Mouse (Mus musculus) limb, embryonic 14.5 days (tissue): ENCODE data around the gene Arhgef7. TPM values are rescaled to one million over a fixed set of nuclear protein-coding genes. Genes with fewer than 3 reads are reported as not detected.

Experiments
- ATAC-seq: fragments of 200-750 bp; cut with Nextera tagmentation; 2 replicates; pipeline ENCODE4 v1.8.0; 2017; ENCODE audit warnings: low read depth, moderate number of reproducible peaks, moderate TSS enrichment; ENCODE audit not compliant: low FRiP score
- DNase-seq: peaks from one replicate; pipeline ENCODE4 v3.0.0-alpha.2; 2015; ENCODE audit warnings: low spot score
- H3K27ac ChIP-seq: fragments of 300-500 bp; sonication (generic); replicated peaks from 2 replicates; pipeline ENCODE4 v1.5.1; 2014; ENCODE audit warnings: low read depth, mild to moderate bottlenecking, low read length, moderate library complexity, mixed read lengths
- H3K27me3 ChIP-seq: fragments of 300-500 bp; sonication (generic); 2 replicates; pipeline ENCODE4 v1.6.1; 2014; ENCODE audit warnings: low read length, mixed read lengths; ENCODE audit not compliant: control insufficient read depth, insufficient read depth
- H3K36me3 ChIP-seq: fragments of 300-500 bp; sonication (generic); 2 replicates; pipeline ENCODE4 v1.6.1; 2014; ENCODE audit warnings: mild to moderate bottlenecking, low read length, moderate library complexity, mixed read lengths; ENCODE audit not compliant: control insufficient read depth, insufficient read depth
- H3K4me1 ChIP-seq: fragments of 300-500 bp; sonication (generic); 2 replicates; pipeline ENCODE4 v1.6.1; 2014; ENCODE audit warnings: antibody characterized with exemption, low read length, mixed read lengths; ENCODE audit not compliant: control insufficient read depth, insufficient read depth
- H3K4me2 ChIP-seq: fragments of 300-500 bp; sonication (generic); replicated peaks from 2 replicates; pipeline ENCODE4 v1.6.1; 2014; ENCODE audit warnings: low read depth, mild to moderate bottlenecking, low read length, moderate library complexity; ENCODE audit not compliant: severe bottlenecking
- H3K4me3 ChIP-seq: fragments of 300-500 bp; sonication (generic); replicated peaks from 2 replicates; pipeline ENCODE4 v1.5.1; 2014; ENCODE audit warnings: low read length
- H3K9ac ChIP-seq: fragments of 300-500 bp; sonication (generic); 2 replicates; pipeline ENCODE4 v1.6.1; 2014; ENCODE audit warnings: mild to moderate bottlenecking, low read depth, low read length, moderate library complexity; ENCODE audit not compliant: severe bottlenecking
- H3K9me3 ChIP-seq: fragments of 300-500 bp; sonication (generic); 2 replicates; pipeline ENCODE4 v1.6.1; 2016; ENCODE audit warnings: low read length; ENCODE audit not compliant: control insufficient read depth
- POLR2A ChIP-seq: fragments of 200-500 bp; IDR thresholded peaks from 2 replicates; pipeline ENCODE4 v1.8.0; 2012; ENCODE audit warnings: inconsistent platforms, mild to moderate bottlenecking, moderate library complexity, borderline replicate concordance; ENCODE audit not compliant: insufficient read depth, insufficient read length; ENCODE audit errors: extremely low read depth
- WGBS: fragments of 180-500 bp; shearing (Covaris S2); extraction: QIAGEN DNeasy Blood & Tissue Kit; methylation state at CpG from one replicate; pipeline ENCODE4 v1.1.7; 2014; 5-methylcytosine and 5-hydroxymethylcytosine counted together
- polyA plus RNA-seq, 2 experiments: library from polyadenylated mRNA; depleted of rRNA in 1 of 2; stranded (reverse) in 1 of 2; unstranded in 1 of 2; fragments of >200 nt; fragmentation: Nextera tagmentation in 1 of 2; extraction: Ambion mirVana in 1 of 2; gene quantifications; 2 replicates each; pipeline versions ENCODE4 v1.2.1 to v1.2.3; 2012 to 2014

Arhgef7 gene
- polyA plus RNA-seq, 2 experiments = 52.6 to 54.4 TPM

DNA sequence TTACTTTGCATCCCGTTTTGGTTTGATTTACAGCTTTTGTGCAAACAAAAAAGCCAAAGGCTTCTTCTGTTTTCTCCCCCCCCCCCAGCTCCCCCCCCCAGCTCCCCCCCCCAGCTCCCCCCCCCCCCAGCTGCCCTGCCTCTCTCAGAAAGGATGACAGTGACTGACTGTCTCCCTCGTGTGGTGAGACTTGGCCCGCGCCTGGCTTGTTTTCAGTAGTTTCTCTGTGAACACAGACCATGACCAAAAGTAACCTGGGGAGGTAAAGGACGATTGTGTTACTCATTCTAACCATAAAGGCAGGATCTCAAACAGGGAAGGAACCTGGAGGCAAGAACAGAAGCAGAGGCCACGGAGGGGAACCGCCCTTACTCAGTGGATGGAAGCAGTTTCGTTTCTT lies 60.7 kb downstream of the Arhgef7 start:
- H3K9me3 ChIP-seq = no peaks in the 10 kb centered on the region
- no peaks in the 10 kb centered on the region for H3K27me3 ChIP-seq
- H3K4me2 ChIP-seq = no peak overlapping the region
- H3K9ac ChIP-seq = no peak overlapping the region
- H3K4me3 ChIP-seq = no peak overlapping the region
- H3K36me3 ChIP-seq = peaks cover 55% of the 10 kb centered on the region
- ATAC-seq (no peak), DNase-seq (peak; percentile 27)
- TF ChIP-seq POLR2A = no peak
- H3K4me1 ChIP-seq = no peaks in the 10 kb centered on the region
- no peak overlapping the region for H3K27ac ChIP-seq
- WGBS = 63% methylated on average over 8 of the region's 8 CpGs

- WGBS = 51% methylated on average over 5 of the region's 5 CpGs
Measured at GRCm38 (mm10) chr8:11789168-11789567, 61.6 kb downstream of the Arhgef7 start.

DNA sequence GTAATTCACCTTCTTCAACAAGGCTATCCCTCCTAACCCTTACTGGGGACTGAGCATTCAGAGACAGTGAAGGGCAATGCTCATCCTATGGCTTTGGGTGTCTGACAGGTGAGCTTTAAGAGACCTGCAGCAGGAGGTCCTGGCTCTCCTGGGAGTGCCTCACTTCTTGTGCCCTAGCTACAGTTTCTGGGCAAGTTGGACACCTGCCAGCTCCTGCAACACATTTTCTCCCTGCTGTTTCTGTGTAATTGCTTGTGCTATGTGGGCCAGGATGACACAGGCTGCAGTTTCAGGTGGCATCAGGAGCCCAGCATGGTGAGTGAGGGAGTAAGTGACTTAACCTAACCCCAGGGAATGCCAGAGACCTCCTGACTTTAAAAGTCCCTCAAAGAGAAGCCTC lies 67.4 kb downstream of the Arhgef7 start:
- DNase-seq (no peak), ATAC-seq (no peak)
- TF ChIP-seq POLR2A = no peak
- peaks cover 43% of the 10 kb centered on the region for H3K36me3 ChIP-seq
- H3K9me3 ChIP-seq = no peaks in the 10 kb centered on the region
- H3K9ac ChIP-seq = no peak overlapping the region
- H3K4me1 ChIP-seq = no peaks in the 10 kb centered on the region
- no peak overlapping the region for H3K4me2 ChIP-seq
- no peak overlapping the region for H3K4me3 ChIP-seq
- no peaks in the 10 kb centered on the region for H3K27me3 ChIP-seq
- H3K27ac ChIP-seq = no peak overlapping the region

More at GRCm38 (mm10) chr8:11789168-11789567, 61.6 kb downstream of the Arhgef7 start:
- H3K4me1 ChIP-seq = no peaks in the 10 kb centered on the region
- H3K27me3 ChIP-seq = no peaks in the 10 kb centered on the region
- H3K9ac ChIP-seq = no peak overlapping the region
- H3K4me3 ChIP-seq = no peak overlapping the region
- no peaks in the 10 kb centered on the region for H3K9me3 ChIP-seq
- ATAC-seq (peak; percentile 50; the same call in 1 of the 2 replicates), DNase-seq (no peak)
- H3K4me2 ChIP-seq = no peak overlapping the region
- H3K36me3 ChIP-seq = peaks cover 51% of the 10 kb centered on the region
- TF ChIP-seq POLR2A = no peak
- no peak overlapping the region for H3K27ac ChIP-seq

GRCm38 (mm10) chr8:11797128-11797527 lies 69.6 kb downstream of the Arhgef7 start:
- no peak for DNase-seq
- no peak for TF ChIP-seq POLR2A
- Histone ChIP-seq H3K4me2 (no peak overlapping the region), H3K9me3 (no peaks in the 10 kb centered on the region), H3K4me1 (no peaks in the 10 kb centered on the region), H3K4me3 (no peak overlapping the region), H3K27ac (no peak overlapping the region), H3K9ac (no peak overlapping the region), H3K27me3 (no peaks in the 10 kb centered on the region), H3K36me3 (peaks cover 40% of the 10 kb centered on the region)
- 82% methylated on average over 8 of the region's 8 CpGs for WGBS
- no peak for ATAC-seq

DNA sequence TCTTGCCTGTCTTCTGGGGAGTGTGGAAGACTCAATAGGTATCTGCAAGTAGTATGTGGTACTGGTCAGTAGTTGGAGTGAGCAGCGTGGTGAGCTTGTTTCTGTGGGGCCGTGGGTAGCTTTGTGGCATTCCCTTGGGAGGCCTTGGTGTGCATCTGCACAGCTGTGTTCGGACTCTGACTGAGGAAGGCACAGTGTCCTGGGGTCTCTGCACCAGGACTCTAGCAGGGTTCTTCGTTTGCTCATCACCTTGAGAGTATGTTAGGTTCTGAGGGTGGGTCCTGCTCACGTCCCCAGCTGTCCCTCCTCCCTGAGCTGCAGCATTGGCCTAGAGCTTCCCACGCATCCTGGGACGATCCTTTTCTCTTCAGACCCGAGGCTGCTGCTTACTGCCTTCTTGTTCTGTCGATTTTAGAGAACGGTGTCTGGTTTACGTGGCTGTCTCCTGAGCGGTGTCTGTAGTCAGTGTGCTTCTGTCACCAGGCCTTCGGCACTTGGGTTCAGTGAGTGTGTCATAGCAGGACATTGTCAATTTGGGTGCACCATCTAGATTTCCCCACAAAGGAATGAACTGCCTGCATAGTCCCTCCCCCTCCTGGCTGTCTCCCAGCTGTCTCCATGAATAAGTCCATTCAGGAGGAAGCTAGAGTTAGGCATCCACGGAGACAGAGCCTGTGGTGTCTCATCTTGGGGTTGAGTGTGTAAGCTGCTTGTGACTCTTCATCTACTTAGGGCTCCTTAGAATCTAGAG lies 70.4 kb downstream of the Arhgef7 start:
- Histone ChIP-seq H3K27ac (no peak overlapping the region), H3K4me3 (no peak overlapping the region), H3K4me2 (no peak overlapping the region), H3K4me1 (no peaks in the 10 kb centered on the region), H3K9ac (no peak overlapping the region), H3K9me3 (no peaks in the 10 kb centered on the region), H3K36me3 (peaks cover 34% of the 10 kb centered on the region), H3K27me3 (no peaks in the 10 kb centered on the region)
- no peak for DNase-seq
- 89% methylated on average over 14 of the region's 14 CpGs for WGBS
- TF ChIP-seq POLR2A = no peak
- ATAC-seq = no peak
